Mouse (Mus musculus) urinary bladder, postnatal 10 days (tissue): ENCODE results near the gene Itga9.

Source experiments
- DNase-seq: peaks from one replicate; pipeline ENCODE4 v3.0.0; 2022; ENCODE audit warnings: low spot score

Itga9 gene

GRCm38 (mm10) chr9:118818508-118818907 lies 212.0 kb downstream of the Itga9 start:
- DNase-seq: no peak

DNA sequence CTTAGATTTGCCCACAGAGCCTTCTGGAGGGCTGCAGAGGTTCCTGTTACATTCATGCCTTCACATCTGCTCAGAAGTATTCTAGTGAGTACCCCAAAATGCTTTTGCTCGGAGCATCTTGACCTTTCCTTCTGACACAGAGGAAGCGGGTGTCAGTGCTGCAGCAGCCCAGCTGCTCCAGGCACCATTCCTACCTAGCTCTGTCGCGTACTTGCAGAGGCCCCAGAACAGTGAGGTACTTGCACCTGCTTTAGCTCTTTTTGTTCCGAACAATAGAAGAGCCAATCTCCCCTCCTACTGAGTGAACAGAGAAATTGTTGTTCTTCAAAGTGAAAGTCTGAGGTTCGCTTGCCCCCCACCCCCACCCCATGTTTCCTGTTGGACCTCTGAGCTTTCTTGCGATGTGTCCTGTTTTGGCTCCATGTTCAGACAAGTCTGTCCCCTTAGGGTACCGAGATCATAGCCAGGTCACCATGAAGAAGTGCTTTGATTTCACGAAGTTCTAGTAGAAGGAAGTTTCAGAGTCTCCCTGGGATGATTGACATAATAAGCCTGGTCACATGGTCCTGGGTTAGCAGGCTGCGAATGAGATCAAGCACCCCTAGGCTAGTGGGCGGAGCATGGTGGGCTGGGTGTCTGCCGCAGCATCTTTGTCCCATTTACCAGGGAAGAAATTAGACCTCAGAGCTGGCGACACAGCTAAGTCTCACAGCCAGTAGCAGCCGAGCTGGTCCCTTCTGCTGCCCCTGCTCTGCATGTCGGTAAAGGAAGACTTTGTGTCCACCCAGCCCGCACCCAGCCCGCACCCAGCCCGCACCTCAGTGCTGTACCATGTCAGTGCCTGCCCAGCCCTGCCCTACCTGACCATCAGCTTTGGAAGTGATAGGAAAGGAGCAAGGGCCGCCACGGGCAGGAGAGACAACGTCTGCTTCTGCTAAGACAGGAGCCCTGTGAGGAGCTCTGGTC lies 215.0 kb downstream of the Itga9 start:
- DNase-seq: no peak

DNA sequence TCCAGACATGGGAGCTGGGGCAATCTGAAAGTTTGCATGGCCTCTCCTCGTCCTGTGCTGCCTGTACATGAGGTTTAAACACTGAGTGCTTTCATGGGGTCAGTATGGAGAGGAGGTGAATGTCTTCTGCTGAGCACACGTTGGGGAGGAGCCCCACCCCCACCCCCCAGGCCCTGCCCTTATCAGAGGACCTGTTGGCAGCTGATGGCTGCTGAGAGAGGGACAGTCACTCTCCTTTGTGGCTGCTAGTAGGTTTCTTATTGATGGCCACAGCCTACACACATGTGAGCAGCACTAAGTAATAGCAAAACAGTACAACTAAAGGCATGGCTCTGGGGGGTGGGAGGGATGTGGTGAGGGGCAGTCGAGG lies 215.7 kb downstream of the Itga9 start:
- no peak for DNase-seq

DNA sequence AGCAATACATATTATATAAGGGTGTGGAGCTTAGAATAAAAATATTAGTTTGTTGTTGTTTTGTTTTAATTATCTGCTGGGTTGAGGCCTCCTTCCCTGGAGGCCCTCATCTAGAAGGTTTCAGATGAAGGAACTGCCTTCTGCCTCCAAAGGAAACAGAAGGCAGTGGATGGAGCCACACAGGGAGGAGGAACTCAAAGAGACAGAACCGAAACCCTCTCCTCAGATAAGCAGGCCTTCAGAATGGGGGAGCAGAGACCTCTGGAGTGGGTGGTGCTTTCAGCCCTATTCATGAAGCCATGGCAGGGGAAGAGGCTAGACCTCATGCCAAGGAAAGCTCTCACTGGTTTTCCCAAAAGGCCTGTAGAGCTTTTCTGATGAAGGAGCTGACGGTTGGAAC lies 216.1 kb downstream of the Itga9 start:
- DNase-seq: no peak

GRCm38 (mm10) chr9:118831080-118831479 lies 224.6 kb downstream of the Itga9 start:
- DNase-seq: no peak

DNA sequence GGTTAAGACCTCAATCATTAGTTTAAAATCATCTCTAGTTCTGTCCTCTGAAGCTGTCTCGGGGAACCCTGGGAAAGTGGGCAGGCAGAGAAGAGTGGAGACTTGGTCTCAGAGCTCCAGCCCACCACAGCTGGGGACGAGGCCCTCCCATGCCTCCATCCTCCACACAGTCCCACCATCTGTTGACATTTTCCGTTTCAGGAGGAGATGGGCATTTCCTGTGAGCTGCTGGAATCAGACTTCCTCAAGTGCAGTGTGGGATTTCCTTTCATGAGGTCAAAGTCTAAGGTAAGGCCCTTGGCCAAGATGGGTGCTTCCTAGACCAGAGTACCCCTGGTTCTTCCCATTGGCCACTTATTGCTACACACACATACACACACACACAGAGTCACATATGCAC lies 226.0 kb downstream of the Itga9 start:
- DNase-seq: no peak

DNA sequence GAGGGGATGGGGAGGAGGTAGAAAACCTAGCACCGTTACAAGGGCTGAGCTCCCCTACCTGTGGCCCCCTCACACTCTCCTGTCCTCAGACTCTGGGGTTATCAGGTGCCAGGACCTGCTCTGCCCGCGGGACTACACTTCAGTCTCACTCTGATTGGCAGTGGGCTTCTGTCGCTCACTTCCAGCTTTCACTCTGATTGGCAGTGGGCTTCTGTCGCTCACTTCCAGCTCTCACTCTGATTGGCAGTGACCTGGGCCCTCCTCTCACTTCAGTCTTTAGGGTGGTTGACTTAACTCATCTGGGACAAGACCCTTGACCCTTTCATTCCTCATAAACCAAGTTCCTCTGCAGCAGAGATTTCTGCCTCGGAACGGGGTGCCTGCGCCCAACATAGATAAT lies 226.9 kb downstream of the Itga9 start:
- no peak for DNase-seq

GRCm38 (mm10) chr9:118838910-118839667 lies 232.6 kb downstream of the Itga9 start:
- no peak for DNase-seq

GRCm38 (mm10) chr9:118841247-118841646 lies 234.8 kb downstream of the Itga9 start:
- DNase-seq: no peak

- DNase-seq: no peak
Observed at GRCm38 (mm10) chr9:118841907-118842432, 235.5 kb downstream of the Itga9 start.

DNA sequence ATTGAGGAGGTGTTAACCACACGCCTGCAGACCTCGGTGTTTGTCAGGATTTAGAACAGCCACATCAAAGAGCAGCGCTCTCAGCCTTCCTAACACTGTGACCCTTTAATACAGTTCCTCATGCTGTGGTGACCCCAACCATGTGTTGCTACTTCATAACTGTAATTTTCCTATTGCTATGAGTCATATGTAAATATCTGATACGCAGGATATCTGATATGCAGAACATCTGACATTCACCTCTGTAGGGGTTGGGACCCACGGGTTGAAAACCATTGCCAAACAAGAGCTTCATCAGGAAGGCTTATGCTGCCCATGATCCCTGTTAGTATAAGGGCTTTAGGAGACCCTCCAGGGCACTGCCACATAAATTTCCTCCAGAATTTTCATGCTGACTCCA lies 237.2 kb downstream of the Itga9 start:
- no peak for DNase-seq

DNA sequence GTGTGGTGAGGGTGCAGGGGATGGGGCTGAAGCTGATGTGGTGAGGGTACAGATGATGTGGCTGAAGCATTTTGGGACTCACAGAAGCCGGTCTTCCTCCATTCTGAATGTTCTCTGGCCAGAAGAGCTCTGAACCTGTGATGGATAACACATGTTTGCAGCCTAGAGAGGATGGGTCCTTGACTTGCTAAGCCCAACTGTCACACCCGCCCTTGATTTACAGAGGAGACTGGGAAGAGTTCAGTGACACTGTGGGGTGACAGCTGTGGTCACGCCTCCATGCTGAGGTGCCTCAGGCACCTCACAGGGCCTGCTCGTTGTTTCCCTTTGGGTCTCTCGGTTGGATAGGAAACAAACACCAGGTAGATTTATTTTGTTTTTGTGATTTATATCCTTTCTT lies 238.5 kb downstream of the Itga9 start:
- no peak for DNase-seq

GRCm38 (mm10) chr9:118846766-118847165 lies 240.3 kb downstream of the Itga9 start:
- no peak for DNase-seq

DNA sequence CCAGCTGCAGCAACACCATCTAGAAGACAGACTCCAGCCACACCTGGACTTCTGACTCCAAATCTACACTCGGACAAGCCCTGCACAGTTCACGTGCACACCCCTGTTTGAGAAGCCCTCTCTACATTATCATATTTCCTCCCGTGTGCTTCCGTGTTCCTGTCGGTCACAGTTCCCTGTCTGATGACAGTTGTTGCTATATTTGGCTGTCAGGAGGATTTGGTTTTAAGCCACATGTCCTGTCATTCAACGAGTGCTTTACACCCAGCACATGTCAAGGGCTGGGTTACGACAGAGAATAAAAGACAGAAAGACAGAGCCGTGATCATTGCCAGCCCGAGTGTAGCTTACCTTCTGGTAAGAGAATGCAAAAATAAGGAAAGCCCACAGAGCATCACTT lies 250.2 kb downstream of the Itga9 start:
- DNase-seq: no peak

DNA sequence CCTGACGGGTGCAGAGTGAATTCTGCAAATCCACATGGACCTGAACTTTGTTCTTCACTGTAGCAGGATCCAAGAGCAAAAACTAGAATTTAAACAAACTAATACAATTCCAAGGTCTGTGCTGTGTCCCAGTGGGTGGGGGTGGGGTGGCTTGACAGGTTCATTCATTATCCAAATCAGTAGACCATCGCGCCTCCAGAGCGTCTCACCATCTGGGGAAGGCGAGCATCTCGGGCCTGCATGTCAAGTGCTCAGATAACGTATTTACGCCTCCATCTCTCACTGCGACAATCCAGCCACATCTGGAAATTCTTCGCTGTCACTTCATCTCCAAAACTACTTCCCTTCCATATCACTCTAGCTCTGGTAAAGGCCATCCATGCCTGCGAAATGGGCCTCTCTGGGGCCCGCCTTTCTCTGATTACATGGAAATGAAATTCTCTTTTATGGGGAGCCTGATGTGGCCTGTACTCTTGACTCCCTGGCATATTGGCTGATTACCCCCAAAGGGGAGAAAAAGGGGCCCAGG lies 254.2 kb downstream of the Itga9 start:
- no peak for DNase-seq

DNA sequence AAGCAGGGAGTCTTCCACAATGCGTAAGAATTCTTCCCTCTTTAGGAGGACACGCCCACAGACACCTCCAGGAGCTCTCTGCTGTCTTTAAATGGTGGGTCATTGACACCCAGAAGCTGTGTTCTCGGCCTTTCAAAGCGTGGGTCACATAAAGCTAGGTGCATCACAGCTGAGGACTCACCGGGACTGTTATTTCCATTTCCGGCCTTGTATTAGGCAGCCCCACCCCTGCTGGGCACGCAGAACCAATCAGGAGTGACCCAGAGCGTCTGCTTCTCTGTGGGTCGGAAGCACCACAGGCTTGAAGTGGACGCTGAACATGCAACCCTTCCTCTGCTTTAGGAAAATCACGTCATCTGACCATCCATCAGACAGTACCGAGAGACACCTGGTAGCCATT lies 255.7 kb downstream of the Itga9 start:
- DNase-seq: no peak

- DNase-seq: no peak
Observed at GRCm38 (mm10) chr9:118862852-118863260, 256.4 kb downstream of the Itga9 start.

GRCm38 (mm10) chr9:118863528-118863927 lies 257.0 kb downstream of the Itga9 start:
- DNase-seq: no peak

DNA sequence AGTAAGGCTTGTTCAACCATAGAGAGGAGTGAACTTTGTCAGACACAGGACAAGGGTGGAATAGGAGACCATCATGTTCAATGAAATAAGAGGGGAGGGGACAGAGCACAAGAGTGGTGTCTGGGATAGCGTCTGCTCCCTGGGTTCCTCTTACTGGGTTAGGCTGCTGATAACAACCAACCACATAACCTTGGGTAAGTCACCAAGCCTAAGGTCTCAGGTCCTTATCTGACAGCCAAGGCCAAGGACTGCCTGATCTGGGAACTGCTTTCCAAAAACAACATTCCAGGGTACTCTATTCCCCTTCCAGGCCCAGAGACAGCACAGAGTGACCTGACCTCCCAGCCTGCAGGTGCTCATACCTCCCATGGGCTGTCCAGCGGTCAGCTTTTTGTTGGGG lies 260.5 kb downstream of the Itga9 start:
- no peak for DNase-seq

- DNase-seq: no peak
Observed at GRCm38 (mm10) chr9:118867851-118868250, 261.4 kb downstream of the Itga9 start.

- DNase-seq: no peak
Observed at GRCm38 (mm10) chr9:118871089-118871488, 264.6 kb downstream of the Itga9 start.

- no peak for DNase-seq
Observed at GRCm38 (mm10) chr9:118873031-118873430, 266.5 kb downstream of the Itga9 start.

- DNase-seq: no peak
Observed at GRCm38 (mm10) chr9:118873596-118873995, 267.1 kb downstream of the Itga9 start.
